Mouse (Mus musculus): Measurements from ENCODE around the gene Fbxo46.

DNA sequence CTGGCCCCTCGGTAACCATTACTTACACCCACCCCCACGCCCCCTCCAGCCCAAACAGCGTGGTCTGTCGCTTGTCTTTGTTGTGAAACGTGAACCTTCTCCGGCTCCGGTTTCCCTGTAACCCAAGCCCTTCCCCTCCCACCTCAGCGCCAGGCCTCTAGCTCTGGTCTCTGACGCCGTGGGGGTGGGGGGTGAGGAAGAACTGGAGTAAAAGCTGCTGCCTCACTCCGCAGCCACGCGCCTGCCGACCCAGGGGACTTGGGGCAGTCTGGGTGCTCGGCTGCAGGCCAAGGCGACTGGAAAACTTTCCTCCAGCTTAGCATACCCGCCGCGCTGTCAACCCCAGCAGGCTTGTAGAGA, 23.9 kb upstream of the Fbxo46 start:
- TF ChIP-seq CTCF (IDR thresholded peaks at IDR 0.05; ENCODE audit: control insufficient read depth, insufficient read depth, insufficient replicate concordance, low read depth, low read length), result no peak
- TF ChIP-seq POLR2A (IDR thresholded peaks at IDR 0.05; ENCODE audit: control insufficient read depth, low read depth, low read length), result no peak

Measured in testis, adult 2 months (tissue).